Mouse (Mus musculus) embryonic fibroblast, embryonic 13.5 days (primary cell): Measurements from ENCODE around the gene Atrnl1. TPM values are rescaled to one million over a fixed set of nuclear protein-coding genes. Genes with fewer than 3 reads are reported as not detected.

Experiments
- H3K27ac ChIP-seq: 2 replicates; pipeline ENCODE4 v1.5.1; 2012; ENCODE audit warnings: low read length, control low read depth, inconsistent platforms; ENCODE audit not compliant: insufficient read depth
- H3K4me1 ChIP-seq: 2 replicates; pipeline ENCODE4 v1.6.1; 2011; ENCODE audit warnings: low read length; ENCODE audit not compliant: control insufficient read depth, insufficient read depth
- H3K4me3 ChIP-seq: 2 replicates; pipeline ENCODE4 v1.5.1; 2011; ENCODE audit warnings: mild to moderate bottlenecking, control low read depth, low read length; ENCODE audit not compliant: insufficient read depth
- CTCF ChIP-seq: IDR thresholded peaks from 2 replicates; pipeline ENCODE4 v1.5.1; 2011; ENCODE audit warnings: mild to moderate bottlenecking, control low read depth, low read length, moderate library complexity, borderline replicate concordance; ENCODE audit not compliant: insufficient read depth
- POLR2A ChIP-seq: IDR thresholded peaks from 2 replicates; pipeline ENCODE4 v1.6.1; 2011; ENCODE audit warnings: low read depth, mild to moderate bottlenecking, control low read depth, low read length, moderate library complexity
- polyA plus RNA-seq: library from polyadenylated mRNA; stranded (reverse); fragments of >200 nt; gene quantifications from 2 replicates; pipeline ENCODE4 v1.2.4, GENCODE M21; 2011; ENCODE audit warnings: low read depth; ENCODE audit not compliant: missing spikeins, insufficient read length

Gene Atrnl1
- polyA plus RNA-seq, 1 experiment = 29.4 TPM

- no peak for TF ChIP-seq CTCF
- TF ChIP-seq POLR2A = no peak
- no peaks in the 10 kb centered on the region for H3K4me1 ChIP-seq
- H3K27ac ChIP-seq = no peak overlapping the region
- H3K4me3 ChIP-seq = no peak overlapping the region
These were observed 14.9 kb downstream of the Atrnl1 start for GRCm38 (mm10) chr19:57625738-57626137.

GRCm38 (mm10) chr19:57627251-57627650, 16.4 kb downstream of the Atrnl1 start:
- no peaks in the 10 kb centered on the region for H3K4me1 ChIP-seq
- no peak overlapping the region for H3K27ac ChIP-seq
- no peak overlapping the region for H3K4me3 ChIP-seq
- TF ChIP-seq POLR2A (no peak), CTCF (no peak)

- H3K4me1 ChIP-seq = no peaks in the 10 kb centered on the region
- H3K4me3 ChIP-seq = no peak overlapping the region
- TF ChIP-seq CTCF (no peak), POLR2A (no peak)
- no peak overlapping the region for H3K27ac ChIP-seq
These were observed 31.7 kb downstream of the Atrnl1 start for GRCm38 (mm10) chr19:57642536-57642935.

GRCm38 (mm10) chr19:57642980-57643379, 32.1 kb downstream of the Atrnl1 start:
- H3K4me3 ChIP-seq = no peak overlapping the region
- TF ChIP-seq POLR2A = no peak
- TF ChIP-seq CTCF = no peak
- no peaks in the 10 kb centered on the region for H3K4me1 ChIP-seq

GRCm38 (mm10) chr19:57648202-57648943, 37.5 kb downstream of the Atrnl1 start:
- Histone ChIP-seq H3K27ac (no peak overlapping the region), H3K4me3 (no peak overlapping the region), H3K4me1 (no peaks in the 10 kb centered on the region)
- TF ChIP-seq CTCF = no peak
- TF ChIP-seq POLR2A = no peak

More at GRCm38 (mm10) chr19:57642980-57643379, 32.1 kb downstream of the Atrnl1 start:
- H3K27ac ChIP-seq = no peak overlapping the region

GRCm38 (mm10) chr19:57648944-57649271, 38.1 kb downstream of the Atrnl1 start:
- Histone ChIP-seq H3K4me1 (no peaks in the 10 kb centered on the region), H3K4me3 (no peak overlapping the region), H3K27ac (no peak overlapping the region)
- TF ChIP-seq CTCF = no peak
- no peak for TF ChIP-seq POLR2A

GRCm38 (mm10) chr19:57655083-57655482, 44.2 kb downstream of the Atrnl1 start:
- no peak for TF ChIP-seq POLR2A
- no peak for TF ChIP-seq CTCF
- H3K27ac ChIP-seq = no peak overlapping the region
- no peaks in the 10 kb centered on the region for H3K4me1 ChIP-seq
- no peak overlapping the region for H3K4me3 ChIP-seq

- H3K4me3 ChIP-seq = no peak overlapping the region
- H3K4me1 ChIP-seq = no peaks in the 10 kb centered on the region
- H3K27ac ChIP-seq = no peak overlapping the region
- TF ChIP-seq POLR2A = no peak
- TF ChIP-seq CTCF = no peak
These were observed 44.7 kb downstream of the Atrnl1 start for GRCm38 (mm10) chr19:57655491-57655890.

- no peaks in the 10 kb centered on the region for H3K4me1 ChIP-seq
- no peak for TF ChIP-seq POLR2A
- TF ChIP-seq CTCF = no peak
- no peak overlapping the region for H3K4me3 ChIP-seq
- H3K27ac ChIP-seq = no peak overlapping the region
These were observed 46.7 kb downstream of the Atrnl1 start for GRCm38 (mm10) chr19:57657426-57658087.
